Mouse (Mus musculus) erythroblast, embryonic 14.5 days (primary cell): Measurements from ENCODE around the gene Asap3. TPM values are rescaled to one million over a fixed set of nuclear protein-coding genes. Genes with fewer than 3 reads are reported as not detected.
A peak's percentile ranks its signal among the peaks of the same experiment; 100 is the strongest.

Source experiments
- H3K27me3 ChIP-seq: 2 replicates; pipeline ENCODE4 v1.6.1; 2012; ENCODE audit warnings: inconsistent platforms; ENCODE audit not compliant: control insufficient read depth
- H3K36me3 ChIP-seq: 2 replicates; pipeline ENCODE4 v1.6.1; 2012; ENCODE audit warnings: mild to moderate bottlenecking, inconsistent platforms; ENCODE audit not compliant: control insufficient read depth
- H3K4me1 ChIP-seq: 2 replicates; pipeline ENCODE4 v1.6.1; 2012; ENCODE audit warnings: inconsistent platforms; ENCODE audit not compliant: control insufficient read depth
- H3K4me3 ChIP-seq: replicated peaks from 2 replicates; pipeline ENCODE3; 2012; ENCODE audit warnings: moderate library complexity, mild to moderate bottlenecking, inconsistent platforms
- H3K9me3 ChIP-seq: 2 replicates; pipeline ENCODE4 v1.6.1; 2012; ENCODE audit warnings: low read length, inconsistent platforms, mixed read lengths; ENCODE audit not compliant: control insufficient read depth
- GATA1 ChIP-seq: IDR thresholded peaks from 2 replicates; pipeline ENCODE4 v1.6.1; 2012; ENCODE audit warnings: low read length, inconsistent platforms, mixed read lengths
- TAL1 ChIP-seq: IDR thresholded peaks from 3 replicates; pipeline ENCODE4 v1.6.1; 2012; ENCODE audit warnings: low read length, inconsistent platforms, mixed read lengths
- polyA plus RNA-seq: library from polyadenylated mRNA; stranded (reverse); fragments of >175 nt; gene quantifications from 2 replicates; pipeline ENCODE4 v1.2.3, GENCODE M21; 2012

Asap3 gene
- 0.01 TPM in 2 replicates for polyA plus RNA-seq

GRCm38 (mm10) chr4:136206033-136206893 lies at the start of gene Asap3:
Gene Asap3 (plus strand): TSS chr4:136206365.
- Histone ChIP-seq H3K4me3 (peak within 1 kb of the TSS; percentile 67), H3K9me3 (no peaks in the 10 kb centered on the region), H3K36me3 (no peaks in the 10 kb centered on the region), H3K27me3 (peaks cover 95% of the 10 kb centered on the region), H3K4me1 (peaks cover 20% of the 10 kb centered on the region)
- TF ChIP-seq GATA1 (no peak), TAL1 (no peak)

DNA sequence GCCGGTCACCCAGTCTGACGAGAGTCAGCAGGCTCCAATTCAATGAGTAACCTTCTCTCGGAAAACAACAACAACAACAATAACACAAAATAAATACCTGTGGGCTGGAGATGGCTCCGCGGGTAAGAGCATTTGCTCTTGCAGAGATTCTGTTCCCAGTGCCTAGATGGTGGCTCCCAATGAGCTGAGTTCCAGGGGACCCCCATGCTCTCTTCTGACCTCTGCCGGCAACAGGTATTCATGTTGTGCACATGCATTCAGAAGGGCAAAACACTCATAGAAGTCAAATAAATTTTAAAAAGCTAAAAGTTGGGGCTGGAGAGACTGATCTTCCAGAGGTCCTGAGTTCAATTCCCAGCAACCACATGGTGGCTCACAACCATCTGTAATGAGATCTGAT lies 47.7 kb upstream of the Asap3 start:
- Histone ChIP-seq H3K4me3 (no peak overlapping the region), H3K4me1 (peaks cover 23% of the 10 kb centered on the region), H3K9me3 (no peaks in the 10 kb centered on the region), H3K36me3 (no peaks in the 10 kb centered on the region), H3K27me3 (peaks cover 22% of the 10 kb centered on the region)
- TF ChIP-seq TAL1 (no peak), GATA1 (no peak)

GRCm38 (mm10) chr4:136159802-136160397 lies 46.3 kb upstream of the Asap3 start:
- Histone ChIP-seq H3K9me3 (no peaks in the 10 kb centered on the region), H3K4me1 (peaks cover 28% of the 10 kb centered on the region), H3K4me3 (no peak overlapping the region), H3K36me3 (no peaks in the 10 kb centered on the region), H3K27me3 (peaks cover 15% of the 10 kb centered on the region)
- TF ChIP-seq TAL1 (no peak), GATA1 (no peak)

- Histone ChIP-seq H3K4me1 (peaks cover 45% of the 10 kb centered on the region), H3K9me3 (no peaks in the 10 kb centered on the region), H3K4me3 (no peak overlapping the region), H3K27me3 (peaks cover 12% of the 10 kb centered on the region), H3K36me3 (no peaks in the 10 kb centered on the region)
- TF ChIP-seq GATA1, result no peak
- TF ChIP-seq TAL1, result no peak
Observed at GRCm38 (mm10) chr4:136163448-136163847, 42.7 kb upstream of the Asap3 start.

- H3K4me1 ChIP-seq, result peaks cover 43% of the 10 kb centered on the region
- H3K36me3 ChIP-seq, result no peaks in the 10 kb centered on the region
- peaks cover 12% of the 10 kb centered on the region for H3K27me3 ChIP-seq
- no peaks in the 10 kb centered on the region for H3K9me3 ChIP-seq
- H3K4me3 ChIP-seq, result no peak overlapping the region
- TF ChIP-seq GATA1 (no peak), TAL1 (no peak)
Observed at GRCm38 (mm10) chr4:136164981-136165380, 41.2 kb upstream of the Asap3 start.

DNA sequence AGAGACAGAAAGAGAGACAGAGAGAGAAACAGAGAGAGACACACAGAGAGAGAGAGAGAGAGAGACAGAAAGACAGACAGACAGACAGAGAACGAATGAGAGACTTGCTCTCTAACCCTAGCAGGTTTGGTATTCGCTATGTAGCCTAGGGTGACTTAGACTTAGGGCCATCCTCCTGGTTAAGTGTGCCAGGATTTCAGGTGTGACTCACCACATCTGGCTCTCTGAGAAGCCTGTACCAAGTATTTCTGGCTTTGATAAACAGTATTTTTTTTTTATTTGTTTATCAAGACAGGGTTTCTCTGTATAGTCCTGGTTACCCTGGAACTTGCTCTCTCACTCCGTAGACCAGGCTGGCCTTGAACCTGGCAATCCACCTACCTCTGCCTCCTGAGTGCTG lies 38.5 kb upstream of the Asap3 start:
- Histone ChIP-seq H3K4me3 (no peak overlapping the region), H3K9me3 (no peaks in the 10 kb centered on the region), H3K36me3 (peaks cover 2% of the 10 kb centered on the region), H3K4me1 (peaks cover 47% of the 10 kb centered on the region), H3K27me3 (peaks cover 9% of the 10 kb centered on the region)
- TF ChIP-seq GATA1, result no peak
- TF ChIP-seq TAL1, result no peak

DNA sequence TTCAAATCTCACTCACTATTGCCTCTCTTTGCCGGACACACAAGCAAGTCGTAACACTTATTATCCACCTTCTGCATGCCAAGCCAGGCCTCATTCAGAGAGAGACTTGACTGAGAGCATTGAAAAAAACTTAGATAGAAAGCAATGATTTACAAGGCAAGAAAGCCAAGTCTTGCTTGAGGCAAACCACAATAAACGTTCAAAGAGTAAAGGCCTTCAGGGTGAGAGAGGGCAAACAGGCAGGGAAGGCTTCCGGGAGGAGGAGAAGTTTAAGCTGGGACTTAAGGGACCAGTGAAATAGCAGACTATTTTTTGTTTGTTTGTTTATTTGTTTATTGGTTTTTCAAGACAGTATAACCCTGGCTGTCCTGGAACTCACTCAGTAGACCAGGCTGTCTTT lies 35.8 kb upstream of the Asap3 start:
- Histone ChIP-seq H3K27me3 (peaks cover 6% of the 10 kb centered on the region), H3K4me1 (peaks cover 52% of the 10 kb centered on the region), H3K9me3 (no peaks in the 10 kb centered on the region), H3K4me3 (no peak overlapping the region), H3K36me3 (peaks cover 29% of the 10 kb centered on the region)
- TF ChIP-seq TAL1, result no peak
- TF ChIP-seq GATA1, result no peak

DNA sequence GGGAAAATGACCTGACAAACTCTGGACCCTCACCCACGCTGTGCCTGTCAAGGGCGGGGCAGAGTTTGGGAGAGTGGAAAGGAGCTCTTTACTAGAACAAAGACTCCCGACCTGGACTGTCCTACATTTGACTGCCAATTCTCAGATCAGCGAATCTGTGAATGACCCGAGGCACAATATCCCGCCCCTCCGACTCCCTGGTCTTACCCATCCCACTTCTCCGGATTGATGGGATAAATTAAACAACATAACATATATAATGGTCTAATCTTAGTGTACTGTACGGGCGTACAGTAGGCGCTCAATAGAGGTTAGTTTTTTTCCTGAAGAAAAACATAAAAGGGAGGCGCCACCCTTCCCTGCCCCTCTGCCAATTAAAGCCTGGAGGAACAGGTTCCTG lies 34.7 kb upstream of the Asap3 start:
- H3K4me1 ChIP-seq, result peaks cover 57% of the 10 kb centered on the region
- no peaks in the 10 kb centered on the region for H3K9me3 ChIP-seq
- peaks cover 39% of the 10 kb centered on the region for H3K36me3 ChIP-seq
- no peak for TF ChIP-seq TAL1
- TF ChIP-seq GATA1, result no peak
- H3K27me3 ChIP-seq, result peaks cover 5% of the 10 kb centered on the region
- peak overlapping the region; percentile 82 for H3K4me3 ChIP-seq

DNA sequence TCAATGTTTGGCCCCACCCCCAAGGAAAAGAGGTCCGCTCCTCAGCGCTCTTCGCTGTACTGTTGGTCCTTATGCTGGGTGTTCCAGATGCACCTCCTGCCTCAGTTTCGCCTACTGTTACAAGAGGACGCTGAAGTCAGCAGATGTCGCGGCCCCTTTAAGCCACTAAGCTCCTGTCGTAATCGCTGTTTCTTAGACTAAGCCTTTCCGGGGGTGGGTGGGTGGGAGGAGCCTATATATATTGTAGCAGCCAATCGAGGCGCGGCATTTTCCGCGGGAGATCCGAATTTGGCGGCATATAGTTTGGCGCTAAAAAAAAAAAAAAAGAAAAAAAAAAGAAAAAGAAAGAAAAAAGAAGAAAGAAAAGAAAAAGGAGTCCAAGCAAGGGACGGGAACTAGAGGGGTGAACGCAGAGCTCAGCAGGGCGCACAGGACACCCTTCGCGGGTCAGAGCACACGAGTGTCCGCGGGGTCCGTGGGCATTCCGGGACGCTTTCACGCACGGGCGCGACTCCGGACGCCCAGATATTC lies 34.1 kb upstream of the Asap3 start, which contains the start of gene E2f2:
Gene E2f2 (plus strand): TSS at position 384 of the 531 bp plus-strand sequence.
- H3K4me3 ChIP-seq, result peak within 1 kb of the TSS; percentile 82
- H3K9me3 ChIP-seq, result no peaks in the 10 kb centered on the region
- H3K27me3 ChIP-seq, result peaks cover 3% of the 10 kb centered on the region
- peaks cover 45% of the 10 kb centered on the region for H3K36me3 ChIP-seq
- H3K4me1 ChIP-seq, result peaks cover 64% of the 10 kb centered on the region
- TF ChIP-seq TAL1 (no peak), GATA1 (no peak)
